Mouse (Mus musculus): ENCODE measurements around the gene Ip6k2. TPM values are rescaled to one million over a fixed set of nuclear protein-coding genes. Genes with fewer than 3 reads are reported as not detected.

Gene Ip6k2
- total RNA-seq, 1 experiment = 24.4 TPM

GRCm38 (mm10) chr9:108831637-108832036 lies 48.0 kb downstream of the Ip6k2 start:
- no peaks in the 10 kb centered on the region for H3K9me3 ChIP-seq (ENCODE audit: control insufficient read depth, insufficient read depth, low read depth, low read length)
- peaks cover 0 to 11% of the 10 kb centered on the region in 2 experiments; a peak in 2 of 4 replicates for H3K4me1 ChIP-seq (ENCODE audit: control insufficient read depth in 2 of 2, insufficient read depth in 2 of 2, low read length in 2 of 2, poor library complexity in 1 of 2)
- no peak for DNase-seq (ENCODE audit: low read depth, low spot score)
- in situ Hi-C loops (cut with MboI; ENCODE audit: low sequenced_read_pairs in 2 of 2, unreplicated experiment in 2 of 2) = no loop called here
- peak overlapping the region; percentile 49 for H3K9ac ChIP-seq (ENCODE audit: insufficient read depth, low read depth, low read length, poor library complexity, severe bottlenecking)
- H3K36me3 ChIP-seq (ENCODE audit: control insufficient read depth, insufficient read depth, low read length, poor library complexity, severe bottlenecking) = no peaks in the 10 kb centered on the region; the same call in 1 of the 2 replicates
- H3K27ac ChIP-seq (ENCODE audit: insufficient read depth, low read depth, low read length, poor library complexity, severe bottlenecking) = no peak overlapping the region
- peak overlapping the region; percentile 69 to 96 for H3K4me3 ChIP-seq (ENCODE audit: insufficient read depth in 1 of 2, low read depth in 1 of 2, low read length in 2 of 2, poor library complexity in 1 of 2, severe bottlenecking in 1 of 2)
- TF ChIP-seq CHD2 (IDR thresholded peaks at IDR 0.05; ENCODE audit: low read depth, low read length) = no peak
- no peak for TF ChIP-seq ZC3H11A (IDR thresholded peaks at IDR 0.05; ENCODE audit: borderline replicate concordance, low read depth, low read length)
- TF ChIP-seq MAFK (IDR thresholded peaks at IDR 0.05; ENCODE audit: insufficient read depth, low read depth, low read length) = no peak
- no peak for TF ChIP-seq HCFC1 (IDR thresholded peaks at IDR 0.05; ENCODE audit: borderline replicate concordance, insufficient read depth, low read length)
- no peak for TF ChIP-seq ZNF384 (IDR thresholded peaks at IDR 0.05; ENCODE audit: low read depth, low read length)

GRCm38 (mm10) chr9:108832390-108833108 lies 49.0 kb downstream of the Ip6k2 start:
- in situ Hi-C loops (cut with MboI; ENCODE audit: low sequenced_read_pairs in 2 of 2, unreplicated experiment in 2 of 2) = no loop called here
- Histone ChIP-seq H3K36me3 (ENCODE audit: control insufficient read depth, insufficient read depth, low read length, poor library complexity, severe bottlenecking) (no peaks in the 10 kb centered on the region; the same call in 1 of the 2 replicates), H3K4me3 (ENCODE audit: insufficient read depth in 1 of 2, low read depth in 1 of 2, low read length in 2 of 2, poor library complexity in 1 of 2, severe bottlenecking in 1 of 2) (peak overlapping the region; percentile 69 to 96), H3K27ac (ENCODE audit: insufficient read depth, low read depth, low read length, poor library complexity, severe bottlenecking) (no peak overlapping the region), H3K4me1 (ENCODE audit: control insufficient read depth in 2 of 2, insufficient read depth in 2 of 2, low read length in 2 of 2, poor library complexity in 1 of 2) (peaks cover 0 to 8% of the 10 kb centered on the region in 2 experiments; a peak in 2 of 4 replicates), H3K9ac (ENCODE audit: insufficient read depth, low read depth, low read length, poor library complexity, severe bottlenecking) (peak overlapping the region; percentile 49), H3K9me3 (ENCODE audit: control insufficient read depth, insufficient read depth, low read depth, low read length) (no peaks in the 10 kb centered on the region)
- DNase-seq (ENCODE audit: low read depth, low spot score) = peak; percentile 96
- TF ChIP-seq ZC3H11A (IDR thresholded peaks at IDR 0.05; ENCODE audit: borderline replicate concordance, low read depth, low read length) = no peak
- no peak for TF ChIP-seq MAFK (IDR thresholded peaks at IDR 0.05; ENCODE audit: insufficient read depth, low read depth, low read length)

DNA sequence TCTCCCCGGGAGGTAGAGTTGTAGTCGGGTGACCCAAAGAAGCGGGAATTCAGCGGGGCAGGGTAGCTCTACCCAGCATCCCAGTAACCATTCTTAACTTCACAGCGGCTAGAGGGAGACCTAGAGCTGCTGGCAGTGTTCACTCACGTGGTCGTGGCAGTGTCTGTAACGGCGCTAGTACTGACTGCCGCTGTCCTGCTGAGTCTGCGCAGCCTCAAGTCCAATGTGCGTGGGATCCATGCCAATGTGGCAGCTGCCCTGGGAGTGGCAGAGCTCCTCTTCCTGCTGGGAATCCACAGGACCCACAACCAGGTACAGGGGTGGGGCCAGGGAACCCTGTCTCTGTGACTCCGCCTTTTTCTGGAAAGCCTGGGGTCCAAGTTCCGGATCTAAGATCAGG lies 59.4 kb downstream of the Ip6k2 start:
- Histone ChIP-seq H3K4me1 (ENCODE audit: control insufficient read depth in 2 of 2, insufficient read depth in 2 of 2, low read length in 2 of 2, poor library complexity in 1 of 2) (peaks cover 0 to 10% of the 10 kb centered on the region in 2 experiments; a peak in 1 of 4 replicates), H3K36me3 (ENCODE audit: control insufficient read depth, insufficient read depth, low read length, poor library complexity, severe bottlenecking) (peaks cover 3% of the 10 kb centered on the region; the same call in 1 of the 2 replicates), H3K9me3 (ENCODE audit: control insufficient read depth, insufficient read depth, low read depth, low read length) (no peaks in the 10 kb centered on the region), H3K4me3 (ENCODE audit: insufficient read depth in 1 of 2, low read depth in 1 of 2, low read length in 2 of 2, poor library complexity in 1 of 2, severe bottlenecking in 1 of 2) (peak overlapping the region; percentile 19 to 39; a peak in 2 of 4 replicates), H3K9ac (ENCODE audit: insufficient read depth, low read depth, low read length, poor library complexity, severe bottlenecking) (peak overlapping the region; percentile 39; the same call in 1 of the 2 replicates), H3K27ac (ENCODE audit: insufficient read depth, low read depth, low read length, poor library complexity, severe bottlenecking) (no peak overlapping the region)
- TF ChIP-seq HCFC1 (IDR thresholded peaks at IDR 0.05; ENCODE audit: borderline replicate concordance, insufficient read depth, low read length) (no peak), MAFK (IDR thresholded peaks at IDR 0.05; ENCODE audit: insufficient read depth, low read depth, low read length) (no peak), ZC3H11A (IDR thresholded peaks at IDR 0.05; ENCODE audit: borderline replicate concordance, low read depth, low read length) (no peak), ZNF384 (IDR thresholded peaks at IDR 0.05; ENCODE audit: low read depth, low read length) (no peak), CHD2 (IDR thresholded peaks at IDR 0.05; ENCODE audit: low read depth, low read length) (no peak)
- DNase-seq (ENCODE audit: low read depth, low spot score) = no peak
- in situ Hi-C loops (cut with MboI; ENCODE audit: low sequenced_read_pairs in 2 of 2, unreplicated experiment in 2 of 2) = no loop called here

GRCm38 (mm10) chr9:108845390-108845789 lies 61.8 kb downstream of the Ip6k2 start:
- no peak overlapping the region for H3K9ac ChIP-seq (ENCODE audit: insufficient read depth, low read depth, low read length, poor library complexity, severe bottlenecking)
- no peaks in the 10 kb centered on the region for H3K9me3 ChIP-seq (ENCODE audit: control insufficient read depth, insufficient read depth, low read depth, low read length)
- H3K36me3 ChIP-seq (ENCODE audit: control insufficient read depth, insufficient read depth, low read length, poor library complexity, severe bottlenecking) = peaks cover 3% of the 10 kb centered on the region; the same call in 1 of the 2 replicates
- DNase-seq (ENCODE audit: low read depth, low spot score) = no peak
- H3K4me3 ChIP-seq (ENCODE audit: insufficient read depth in 1 of 2, low read depth in 1 of 2, low read length in 2 of 2, poor library complexity in 1 of 2, severe bottlenecking in 1 of 2) = no peak overlapping the region
- no peak overlapping the region for H3K27ac ChIP-seq (ENCODE audit: insufficient read depth, low read depth, low read length, poor library complexity, severe bottlenecking)
- TF ChIP-seq ZNF384 (IDR thresholded peaks at IDR 0.05; ENCODE audit: low read depth, low read length) (no peak), ZC3H11A (IDR thresholded peaks at IDR 0.05; ENCODE audit: borderline replicate concordance, low read depth, low read length) (no peak), MAFK (IDR thresholded peaks at IDR 0.05; ENCODE audit: insufficient read depth, low read depth, low read length) (no peak), CHD2 (IDR thresholded peaks at IDR 0.05; ENCODE audit: low read depth, low read length) (no peak), HCFC1 (IDR thresholded peaks at IDR 0.05; ENCODE audit: borderline replicate concordance, insufficient read depth, low read length) (no peak)
- peaks cover 2 to 19% of the 10 kb centered on the region in 2 experiments; a peak in 1 of 4 replicates for H3K4me1 ChIP-seq (ENCODE audit: control insufficient read depth in 2 of 2, insufficient read depth in 2 of 2, low read length in 2 of 2, poor library complexity in 1 of 2)
- in situ Hi-C loops (cut with MboI; ENCODE audit: low sequenced_read_pairs in 2 of 2, unreplicated experiment in 2 of 2) = no loop called here
